Comparison of ENCODE assay signal across 18 mouse cellular contexts in the genomic region with DNA sequence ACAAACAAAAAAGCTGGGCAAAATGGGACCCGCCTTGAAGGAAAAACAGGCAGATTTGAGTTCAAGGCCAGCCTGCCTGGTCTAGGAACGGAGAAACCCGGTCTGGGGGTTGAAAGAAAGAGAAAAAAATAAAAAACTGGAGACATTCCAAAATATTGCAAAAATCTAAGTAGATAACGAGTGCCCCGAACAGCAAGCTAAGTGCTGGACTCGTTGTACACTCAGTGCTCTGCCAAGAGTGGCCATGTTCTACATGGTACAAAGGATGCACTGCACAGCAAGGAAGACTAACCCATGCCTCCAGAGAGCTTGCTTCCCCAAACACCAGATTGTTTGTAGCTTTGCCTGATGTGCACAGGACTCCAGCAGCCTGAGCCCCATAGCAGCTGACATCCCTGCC. TPM values are rescaled to one million over a fixed set of nuclear protein-coding genes. Genes with fewer than 3 reads are reported as not detected.
DNase-seq lines count a peak whose midpoint lies in the region; ATAC-seq lines count a peak whose summit lies in the region.
"Had no signal": no experiment of that assay in that cellular context is flagged by ENCODE, and none has a peak within 500 bp of the region (broad histone marks: within the 10 kb centered on the region; RNA-seq: fewer than 3 reads in every experiment).

No protein-coding gene starts in this region.

- no peak for ATAC-seq in embryonic facial prominence, embryonic 12.5 days (ENCODE audit: insufficient number of reproducible peaks, insufficient read depth, low FRiP score, low TSS enrichment)
- ATAC-seq in hindbrain, embryonic 13.5 days (ENCODE audit: low FRiP score), result no peak
- ATAC-seq in hindbrain, embryonic 12.5 days (ENCODE audit: low FRiP score), result no peak
- ATAC-seq in midbrain, embryonic 12.5 days (ENCODE audit: low FRiP score, low read depth), result no peak
- ATAC-seq in midbrain, embryonic 11.5 days (ENCODE audit: low FRiP score), result no peak
- ATAC-seq in limb, embryonic 13.5 days (ENCODE audit: low FRiP score, low read depth), result no peak
- ATAC-seq: forebrain, embryonic 16.5 days had no signal

- H3K4me3 ChIP-seq in embryonic facial prominence, embryonic 12.5 days, result peak overlapping the region; percentile 100; the same call in 1 of the 2 replicates
- no peak overlapping the region for H3K4me3 ChIP-seq in embryonic facial prominence, embryonic 10.5 days
- no peak overlapping the region for H3K4me3 ChIP-seq in hindbrain, embryonic 13.5 days
- H3K4me3 ChIP-seq in hindbrain, embryonic 12.5 days, result no peak overlapping the region
- H3K4me3 ChIP-seq in midbrain, embryonic 12.5 days, result no peak overlapping the region
- H3K4me3 ChIP-seq in midbrain, embryonic 11.5 days (ENCODE audit: low read depth, low read length), result no peak overlapping the region
- H3K4me3 ChIP-seq in limb, embryonic 13.5 days, result peak overlapping the region; percentile 99; the same call in 1 of the 2 replicates

- H3K9ac ChIP-seq in embryonic facial prominence, embryonic 12.5 days, result no peak overlapping the region
- peak overlapping the region; percentile 89; the same call in 1 of the 2 replicates for H3K9ac ChIP-seq in hindbrain, embryonic 13.5 days
- no peak overlapping the region for H3K9ac ChIP-seq in hindbrain, embryonic 12.5 days
- H3K9ac ChIP-seq in midbrain, embryonic 12.5 days (replicated peaks), result no peak overlapping the region
- H3K9ac ChIP-seq in midbrain, embryonic 11.5 days (ENCODE audit: low read length), result no peak overlapping the region
- H3K9ac ChIP-seq in limb, embryonic 13.5 days, result peak overlapping the region; percentile 96; the same call in 1 of the 2 replicates

- 83% methylated on average over 6 of the region's 6 CpGs for WGBS in embryonic facial prominence, embryonic 12.5 days
- WGBS in embryonic facial prominence, embryonic 10.5 days, result 89% methylated on average over 6 of the region's 6 CpGs
- 92% methylated on average over 6 of the region's 6 CpGs for WGBS in hindbrain, embryonic 13.5 days
- 91% methylated on average over 6 of the region's 6 CpGs for WGBS in hindbrain, embryonic 12.5 days
- WGBS in midbrain, embryonic 12.5 days, result 89% methylated on average over 6 of the region's 6 CpGs
- WGBS in midbrain, embryonic 11.5 days, result 87% methylated on average over 6 of the region's 6 CpGs
- WGBS in limb, embryonic 13.5 days, result 80% methylated on average over 6 of the region's 6 CpGs

- no peak for DNase-seq in embryonic facial prominence, embryonic 10.5 days (ENCODE audit: low spot score)
- no peak for DNase-seq in midbrain, embryonic 11.5 days (ENCODE audit: low spot score, missing footprints)
- no peak for DNase-seq in thymus, postnatal 14 days
- DNase-seq: cerebellum, adult 9-11 months; embryo, embryonic 11 days; heart, postnatal 4 days; kidney, adult 18-20 months; kidney, postnatal 36 days; lung, postnatal 10 days; thymus, postnatal 4 days had no signal

- H3K4me1 ChIP-seq in embryonic facial prominence, embryonic 12.5 days, result peaks cover 32% of the 10 kb centered on the region
- H3K4me1 ChIP-seq in embryonic facial prominence, embryonic 10.5 days, result peaks cover 40% of the 10 kb centered on the region
- H3K4me1 ChIP-seq in hindbrain, embryonic 13.5 days (replicated peaks), result peaks cover 37% of the 10 kb centered on the region
- peaks cover 26% of the 10 kb centered on the region for H3K4me1 ChIP-seq in hindbrain, embryonic 12.5 days
- H3K4me1 ChIP-seq in midbrain, embryonic 12.5 days, result peaks cover 29% of the 10 kb centered on the region
- H3K4me1 ChIP-seq in midbrain, embryonic 11.5 days (ENCODE audit: control insufficient read depth, insufficient read depth, low read length), result peaks cover 17% of the 10 kb centered on the region
- H3K4me1 ChIP-seq in limb, embryonic 13.5 days, result peaks cover 32% of the 10 kb centered on the region

- H3K27me3 ChIP-seq in embryonic facial prominence, embryonic 12.5 days, result no peaks in the 10 kb centered on the region
- 0 out of 2 replicates have a peak, but pooled peaks cover 5% of the 10 kb centered on the region for H3K27me3 ChIP-seq in embryonic facial prominence, embryonic 10.5 days (replicated peaks; ENCODE audit: low read depth, poor library complexity, severe bottlenecking)
- no peaks in the 10 kb centered on the region for H3K27me3 ChIP-seq in hindbrain, embryonic 13.5 days
- no peaks in the 10 kb centered on the region for H3K27me3 ChIP-seq in hindbrain, embryonic 12.5 days
- peaks cover 6% of the 10 kb centered on the region; the same call in 1 of the 2 replicates for H3K27me3 ChIP-seq in midbrain, embryonic 12.5 days
- no peaks in the 10 kb centered on the region for H3K27me3 ChIP-seq in midbrain, embryonic 11.5 days (ENCODE audit: control insufficient read depth, insufficient read depth, low read length)
- H3K27me3 ChIP-seq in limb, embryonic 13.5 days, result no peaks in the 10 kb centered on the region

- H3K27ac ChIP-seq in embryonic facial prominence, embryonic 12.5 days, result no peak overlapping the region
- H3K27ac ChIP-seq in embryonic facial prominence, embryonic 10.5 days (replicated peaks), result no peak overlapping the region
- H3K27ac ChIP-seq in hindbrain, embryonic 13.5 days, result no peak overlapping the region
- no peak overlapping the region for H3K27ac ChIP-seq in hindbrain, embryonic 12.5 days
- no peak overlapping the region for H3K27ac ChIP-seq in midbrain, embryonic 12.5 days (replicated peaks)
- no peak overlapping the region for H3K27ac ChIP-seq in midbrain, embryonic 11.5 days (ENCODE audit: low read depth, low read length)
- no peak overlapping the region for H3K27ac ChIP-seq in limb, embryonic 13.5 days

- no peaks in the 10 kb centered on the region for H3K9me3 ChIP-seq in embryonic facial prominence, embryonic 12.5 days
- no peaks in the 10 kb centered on the region for H3K9me3 ChIP-seq in embryonic facial prominence, embryonic 10.5 days
- H3K9me3 ChIP-seq in hindbrain, embryonic 13.5 days, result no peaks in the 10 kb centered on the region
- no peaks in the 10 kb centered on the region for H3K9me3 ChIP-seq in hindbrain, embryonic 12.5 days (replicated peaks)
- no peaks in the 10 kb centered on the region for H3K9me3 ChIP-seq in midbrain, embryonic 12.5 days
- H3K9me3 ChIP-seq in midbrain, embryonic 11.5 days (ENCODE audit: control insufficient read depth, low read length), result no peaks in the 10 kb centered on the region
- no peaks in the 10 kb centered on the region for H3K9me3 ChIP-seq in limb, embryonic 13.5 days
- H3K9me3 ChIP-seq: megakaryocyte, embryonic 14.5 days had no signal

- H3K36me3 ChIP-seq in embryonic facial prominence, embryonic 12.5 days, result peaks cover 32% of the 10 kb centered on the region
- peaks cover 41% of the 10 kb centered on the region for H3K36me3 ChIP-seq in embryonic facial prominence, embryonic 10.5 days (replicated peaks)
- H3K36me3 ChIP-seq in hindbrain, embryonic 13.5 days, result peaks cover 24% of the 10 kb centered on the region
- peaks cover 29% of the 10 kb centered on the region for H3K36me3 ChIP-seq in hindbrain, embryonic 12.5 days
- H3K36me3 ChIP-seq in midbrain, embryonic 12.5 days, result peaks cover 28% of the 10 kb centered on the region
- peaks cover 15% of the 10 kb centered on the region for H3K36me3 ChIP-seq in midbrain, embryonic 11.5 days (ENCODE audit: control insufficient read depth, insufficient read depth, low read length)
- H3K36me3 ChIP-seq in limb, embryonic 13.5 days, result peaks cover 37% of the 10 kb centered on the region

- H3K4me2 ChIP-seq in embryonic facial prominence, embryonic 12.5 days (replicated peaks), result no peak overlapping the region
- H3K4me2 ChIP-seq in hindbrain, embryonic 13.5 days, result no peak overlapping the region
- H3K4me2 ChIP-seq in hindbrain, embryonic 12.5 days (replicated peaks), result no peak overlapping the region
- peak overlapping the region; percentile 87; the same call in 1 of the 2 replicates for H3K4me2 ChIP-seq in midbrain, embryonic 12.5 days (replicated peaks)
- H3K4me2 ChIP-seq in midbrain, embryonic 11.5 days, result no peak overlapping the region
- peak overlapping the region; percentile 87; the same call in 1 of the 2 replicates for H3K4me2 ChIP-seq in limb, embryonic 13.5 days (replicated peaks)

RNA-seq across cellular contexts. Expression of a gene that starts 3.0 kb away (rescaled TPM):
- 42.2 and 44.3 TPM in 2 replicates for polyA plus RNA-seq in embryonic facial prominence, embryonic 12.5 days (2016; fragmentation: Nextera tagmentation; extraction: Ambion mirVana)
- 29.0 and 32.1 TPM in 2 replicates for polyA plus RNA-seq in embryonic facial prominence, embryonic 10.5 days (2016; fragmentation: Nextera tagmentation; extraction: Ambion mirVana)
- polyA plus RNA-seq in hindbrain, embryonic 13.5 days (2015; fragmentation: Nextera tagmentation; extraction: Ambion mirVana), result 18.4 and 20.0 TPM in 2 replicates
- 29.2 and 29.7 TPM in 2 replicates for polyA plus RNA-seq in hindbrain, embryonic 12.5 days (2016; fragmentation: Nextera tagmentation; extraction: Ambion mirVana)
- polyA plus RNA-seq in midbrain, embryonic 12.5 days (2016; fragmentation: Nextera tagmentation; extraction: Ambion mirVana), result 25.8 and 28.9 TPM in 2 replicates
- 21.5 and 22.9 TPM in 2 replicates for polyA plus RNA-seq in midbrain, embryonic 11.5 days (2014; fragmentation: Nextera tagmentation; extraction: Ambion mirVana)
- 39.2 and 40.8 TPM in 2 replicates for polyA plus RNA-seq in limb, embryonic 13.5 days (2015; fragmentation: Nextera tagmentation; extraction: Ambion mirVana)

RNA-seq across cellular contexts. Expression of a gene that starts 4.2 kb away (rescaled TPM):
- 45.2 and 45.6 TPM in 2 replicates for polyA plus RNA-seq in embryonic facial prominence, embryonic 12.5 days (2016; fragmentation: Nextera tagmentation; extraction: Ambion mirVana)
- 33.5 and 34.7 TPM in 2 replicates for polyA plus RNA-seq in embryonic facial prominence, embryonic 10.5 days (2016; fragmentation: Nextera tagmentation; extraction: Ambion mirVana)
- 35.9 and 36.7 TPM in 2 replicates for polyA plus RNA-seq in hindbrain, embryonic 13.5 days (2015; fragmentation: Nextera tagmentation; extraction: Ambion mirVana)
- 31.7 and 37.0 TPM in 2 replicates for polyA plus RNA-seq in hindbrain, embryonic 12.5 days (2016; fragmentation: Nextera tagmentation; extraction: Ambion mirVana)
- 30.9 and 33.9 TPM in 2 replicates for polyA plus RNA-seq in midbrain, embryonic 12.5 days (2016; fragmentation: Nextera tagmentation; extraction: Ambion mirVana)
- polyA plus RNA-seq in midbrain, embryonic 11.5 days (2014; fragmentation: Nextera tagmentation; extraction: Ambion mirVana), result 21.9 and 24.6 TPM in 2 replicates
- polyA plus RNA-seq in limb, embryonic 13.5 days (2015; fragmentation: Nextera tagmentation; extraction: Ambion mirVana), result 51.0 and 56.4 TPM in 2 replicates

RNA-seq across cellular contexts. Expression of a gene that starts 15.6 kb away (rescaled TPM):
- 13.0 and 13.5 TPM in 2 replicates for polyA plus RNA-seq in embryonic facial prominence, embryonic 12.5 days (2016; fragmentation: Nextera tagmentation; extraction: Ambion mirVana)
- 9.7 and 10.6 TPM in 2 replicates for polyA plus RNA-seq in embryonic facial prominence, embryonic 10.5 days (2016; fragmentation: Nextera tagmentation; extraction: Ambion mirVana)
- 3.2 and 3.7 TPM in 2 replicates for polyA plus RNA-seq in hindbrain, embryonic 13.5 days (2015; fragmentation: Nextera tagmentation; extraction: Ambion mirVana)
- 8.0 and 8.2 TPM in 2 replicates for polyA plus RNA-seq in hindbrain, embryonic 12.5 days (2016; fragmentation: Nextera tagmentation; extraction: Ambion mirVana)
- 4.7 and 5.4 TPM in 2 replicates for polyA plus RNA-seq in midbrain, embryonic 12.5 days (2016; fragmentation: Nextera tagmentation; extraction: Ambion mirVana)
- 2.0 and 2.6 TPM in 2 replicates for polyA plus RNA-seq in midbrain, embryonic 11.5 days (2014; fragmentation: Nextera tagmentation; extraction: Ambion mirVana)
- polyA plus RNA-seq in limb, embryonic 13.5 days (2015; fragmentation: Nextera tagmentation; extraction: Ambion mirVana), result 14.3 and 14.7 TPM in 2 replicates

RNA-seq across cellular contexts. Expression of a gene that starts 34.4 kb away (rescaled TPM):
- polyA plus RNA-seq in embryonic facial prominence, embryonic 12.5 days (2016; fragmentation: Nextera tagmentation; extraction: Ambion mirVana), result 25.3 and 30.2 TPM in 2 replicates
- 25.0 and 26.4 TPM in 2 replicates for polyA plus RNA-seq in embryonic facial prominence, embryonic 10.5 days (2016; fragmentation: Nextera tagmentation; extraction: Ambion mirVana)
- 17.1 and 19.6 TPM in 2 replicates for polyA plus RNA-seq in hindbrain, embryonic 13.5 days (2015; fragmentation: Nextera tagmentation; extraction: Ambion mirVana)
- polyA plus RNA-seq in hindbrain, embryonic 12.5 days (2016; fragmentation: Nextera tagmentation; extraction: Ambion mirVana), result 20.4 and 25.2 TPM in 2 replicates
- 20.8 and 23.4 TPM in 2 replicates for polyA plus RNA-seq in midbrain, embryonic 12.5 days (2016; fragmentation: Nextera tagmentation; extraction: Ambion mirVana)
- polyA plus RNA-seq in midbrain, embryonic 11.5 days (2014; fragmentation: Nextera tagmentation; extraction: Ambion mirVana), result 21.1 and 22.5 TPM in 2 replicates
- polyA plus RNA-seq in limb, embryonic 13.5 days (2015; fragmentation: Nextera tagmentation; extraction: Ambion mirVana), result 20.7 and 21.4 TPM in 2 replicates

RNA-seq across cellular contexts. Expression of a gene that starts 45.3 kb away (rescaled TPM):
- 1.0 and 1.1 TPM in 2 replicates for polyA plus RNA-seq in embryonic facial prominence, embryonic 12.5 days (2016; fragmentation: Nextera tagmentation; extraction: Ambion mirVana)
- polyA plus RNA-seq in embryonic facial prominence, embryonic 10.5 days (2016; fragmentation: Nextera tagmentation; extraction: Ambion mirVana), result 0.50 and 0.68 TPM in 2 replicates
- 1.5 and 1.6 TPM in 2 replicates for polyA plus RNA-seq in hindbrain, embryonic 13.5 days (2015; fragmentation: Nextera tagmentation; extraction: Ambion mirVana)
- 1.0 and 1.2 TPM in 2 replicates for polyA plus RNA-seq in hindbrain, embryonic 12.5 days (2016; fragmentation: Nextera tagmentation; extraction: Ambion mirVana)
- polyA plus RNA-seq in midbrain, embryonic 12.5 days (2016; fragmentation: Nextera tagmentation; extraction: Ambion mirVana), result 0.59 and 1.3 TPM in 2 replicates
- 0.44 and 0.58 TPM in 2 replicates for polyA plus RNA-seq in midbrain, embryonic 11.5 days (2014; fragmentation: Nextera tagmentation; extraction: Ambion mirVana)
- 1.3 TPM in 2 replicates for polyA plus RNA-seq in limb, embryonic 13.5 days (2015; fragmentation: Nextera tagmentation; extraction: Ambion mirVana)
- polyA plus RNA-seq: liver, adult 2 months had no signal

Comparison
In these comparisons a context has a peak if more than half of its experiments do, and no peak if none do; other contexts are left out.
1. H3K4me2 ChIP-seq: peak in midbrain, embryonic 12.5 days (single experiment) and limb, embryonic 13.5 days (single experiment); none in embryonic facial prominence, embryonic 12.5 days (single experiment), hindbrain, embryonic 13.5 days (single experiment), hindbrain, embryonic 12.5 days (single experiment) and midbrain, embryonic 11.5 days (single experiment).
2. H3K4me3 ChIP-seq: peak in embryonic facial prominence, embryonic 12.5 days (single experiment) and limb, embryonic 13.5 days (single experiment); none in embryonic facial prominence, embryonic 10.5 days (single experiment), hindbrain, embryonic 13.5 days (single experiment), hindbrain, embryonic 12.5 days (single experiment), midbrain, embryonic 12.5 days (single experiment) and midbrain, embryonic 11.5 days (single experiment).
3. H3K9ac ChIP-seq: peak in hindbrain, embryonic 13.5 days (single experiment) and limb, embryonic 13.5 days (single experiment); none in embryonic facial prominence, embryonic 12.5 days (single experiment), hindbrain, embryonic 12.5 days (single experiment), midbrain, embryonic 12.5 days (single experiment) and midbrain, embryonic 11.5 days (single experiment).